ENCODE assay signal across 12 mouse cellular contexts in genomic region chr11:68955473-68955872, GRCm38 (mm10). TPM values are rescaled to one million over a fixed set of nuclear protein-coding genes. Genes with fewer than 3 reads are reported as not detected.
A peak's percentile ranks its signal among the peaks of the same experiment; 100 is the strongest.
DNase-seq lines count a peak whose midpoint lies in the region; ATAC-seq and TF ChIP-seq lines count a peak whose summit lies in the region.
"Had no signal": no experiment of that assay in that cellular context is flagged by ENCODE, and none has a peak within 500 bp of the region (broad histone marks: within the 10 kb centered on the region; RNA-seq: fewer than 3 reads in every experiment).

No protein-coding gene starts in this region.

- no peaks in the 10 kb centered on the region for H3K9me3 ChIP-seq in heart, embryonic 11.5 days (replicated peaks; ENCODE audit: control insufficient read depth, low read length)
- H3K9me3 ChIP-seq in CH12.LX (replicated peaks; ENCODE audit: low read length): no peaks in the 10 kb centered on the region
- H3K9me3 ChIP-seq in forebrain, embryonic 15.5 days: no peaks in the 10 kb centered on the region
- H3K9me3 ChIP-seq in liver, embryonic 12.5 days (replicated peaks): no peaks in the 10 kb centered on the region

- H3K36me3 ChIP-seq in heart, embryonic 11.5 days (ENCODE audit: control insufficient read depth, insufficient read depth, low read length): no peaks in the 10 kb centered on the region
- no peaks in the 10 kb centered on the region for H3K36me3 ChIP-seq in CH12.LX (replicated peaks in 1 of 2; ENCODE audit: control insufficient read depth in 1 of 2, insufficient read depth in 1 of 2, low read length in 1 of 2)
- H3K36me3 ChIP-seq in forebrain, embryonic 15.5 days: no peaks in the 10 kb centered on the region
- no peaks in the 10 kb centered on the region for H3K36me3 ChIP-seq in liver, embryonic 12.5 days

- H3K4me1 ChIP-seq in heart, embryonic 11.5 days (ENCODE audit: control insufficient read depth, insufficient read depth, low read length): peaks cover 15% of the 10 kb centered on the region
- H3K4me1 ChIP-seq in CH12.LX (ENCODE audit: control insufficient read depth in 1 of 2, insufficient read depth in 2 of 2): peaks cover 0 to 9% of the 10 kb centered on the region in 2 experiments; a peak in 3 of 4 replicates
- peaks cover 17% of the 10 kb centered on the region for H3K4me1 ChIP-seq in forebrain, embryonic 15.5 days
- H3K4me1 ChIP-seq in liver, embryonic 12.5 days: peaks cover 18% of the 10 kb centered on the region; the same call in 1 of the 2 replicates

- dilution Hi-C loops in CH12.LX (cut with MboI; ENCODE audit: extremely low pct_ligation_motif_present, extremely low pct_unique_long_range_greater_than_20kb, low sequenced_read_pairs): no loop called here

- H3K4me2 ChIP-seq in heart, embryonic 11.5 days: peak overlapping the region; percentile 83
- peak overlapping the region; percentile 70; the same call in 1 of the 2 replicates for H3K4me2 ChIP-seq in CH12.LX (ENCODE audit: insufficient read depth, low read depth, poor library complexity, severe bottlenecking)
- peak overlapping the region; percentile 61 for H3K4me2 ChIP-seq in forebrain, embryonic 15.5 days (replicated peaks)
- H3K4me2 ChIP-seq in liver, embryonic 12.5 days: peak overlapping the region; percentile 57

- DNase-seq in heart, adult 8-10 months (ENCODE audit: low spot score): no peak
- no peak for DNase-seq in CH12.LX (ENCODE audit: extremely low read depth)
- no peak for DNase-seq in left cerebral cortex, adult 8-10 months (ENCODE audit: low spot score in 2 of 2)
- no peak for DNase-seq in retina, embryonic 14.5 days (ENCODE audit: low spot score)
- no peak for DNase-seq in gastrocnemius, adult 8-10 months (ENCODE audit: low spot score in 2 of 2)
- DNase-seq: cerebellum, adult 8-10 months; gastrocnemius, postnatal 36 days; left cerebral cortex, postnatal 4 days had no signal

- TF ChIP-seq RAD21 in CH12.LX (IDR thresholded peaks at IDR 0.05; ENCODE audit: low read depth, low read length): no peak

- H3K4me3 ChIP-seq in heart, embryonic 11.5 days (ENCODE audit: low read depth, low read length): peak overlapping the region; percentile 47
- no peak overlapping the region for H3K4me3 ChIP-seq in CH12.LX (replicated peaks in 1 of 3; ENCODE audit: low read depth in 2 of 3, low read length in 2 of 3, poor library complexity in 1 of 3)
- peak overlapping the region; percentile 41; the same call in 1 of the 2 replicates for H3K4me3 ChIP-seq in forebrain, embryonic 15.5 days
- no peak overlapping the region for H3K4me3 ChIP-seq in liver, embryonic 12.5 days

- peaks cover 32% of the 10 kb centered on the region for H3K27me3 ChIP-seq in heart, embryonic 11.5 days (ENCODE audit: control insufficient read depth, insufficient read depth, low read length)
- peaks cover 36% of the 10 kb centered on the region for H3K27me3 ChIP-seq in CH12.LX (replicated peaks)
- H3K27me3 ChIP-seq in forebrain, embryonic 15.5 days: peaks cover 8% of the 10 kb centered on the region; the same call in 1 of the 2 replicates
- H3K27me3 ChIP-seq in liver, embryonic 12.5 days (replicated peaks): peaks cover 79% of the 10 kb centered on the region

- ATAC-seq in heart, embryonic 11.5 days (replicated peaks; ENCODE audit: insufficient number of reproducible peaks, low FRiP score, low TSS enrichment): no peak
- ATAC-seq in forebrain, embryonic 15.5 days (replicated peaks): no peak
- ATAC-seq in liver, embryonic 12.5 days: no peak

- no peaks in the 10 kb centered on the region for H3K79me2 ChIP-seq in CH12.LX (replicated peaks; ENCODE audit: control insufficient read depth, extremely low read depth, insufficient read depth, poor library complexity, severe bottlenecking)

- H3K27ac ChIP-seq in heart, embryonic 11.5 days (ENCODE audit: low read depth, low read length): no peak overlapping the region
- no peak overlapping the region for H3K27ac ChIP-seq in CH12.LX (ENCODE audit: insufficient read depth, low read depth)
- H3K27ac ChIP-seq in forebrain, embryonic 15.5 days (replicated peaks): no peak overlapping the region
- no peak overlapping the region for H3K27ac ChIP-seq in liver, embryonic 12.5 days

- TF ChIP-seq EP300 in CH12.LX (IDR thresholded peaks at IDR 0.05; ENCODE audit: low read length): no peak

- in situ Hi-C loops in CH12.LX (cut with MboI; ENCODE audit: low pct_ligation_motif_present, low pct_unique_long_range_greater_than_20kb, low sequenced_read_pairs): no loop called here

- H3K9ac ChIP-seq in heart, embryonic 11.5 days (ENCODE audit: low read depth, low read length): no peak overlapping the region
- H3K9ac ChIP-seq in CH12.LX (ENCODE audit: insufficient read depth, low read depth): no peak overlapping the region
- H3K9ac ChIP-seq in forebrain, embryonic 15.5 days (replicated peaks): no peak overlapping the region
- H3K9ac ChIP-seq in liver, embryonic 12.5 days: no peak overlapping the region

- TF ChIP-seq CTCF in CH12.LX (conservative IDR thresholded peaks at IDR 0.05 in 1 of 2, IDR thresholded peaks at IDR 0.05 in 1 of 2; ENCODE audit: low read depth in 2 of 2, low read length in 2 of 2): no peak

- TF ChIP-seq POLR2A in CH12.LX (IDR thresholded peaks at IDR 0.05; ENCODE audit: low read depth, low read length): no peak

- WGBS in heart, embryonic 11.5 days (ENCODE audit: insufficient replicate concordance): 65% methylated on average over 5 of the region's 5 CpGs
- WGBS in forebrain, embryonic 15.5 days: 69% methylated on average over 5 of the region's 5 CpGs
- 60% methylated on average over 5 of the region's 5 CpGs for WGBS in liver, embryonic 12.5 days (ENCODE audit: insufficient replicate concordance)

TF ChIP-seq in CH12.LX, 34 proteins besides CTCF, POLR2A, EP300 and RAD21 (continues in another document):
- TF ChIP-seq MXI1 (IDR thresholded peaks at IDR 0.05; ENCODE audit: low read depth, low read length) (no peak), NRF1 (IDR thresholded peaks at IDR 0.05; ENCODE audit: low read depth, low read length) (no peak), MAZ (IDR thresholded peaks at IDR 0.05; ENCODE audit: low read depth, low read length) (no peak), ZC3H11A (IDR thresholded peaks at IDR 0.05; ENCODE audit: low read depth, low read length) (no peak), IRF4 (IDR thresholded peaks at IDR 0.05; ENCODE audit: low read depth, low read length) (no peak)

RNA-seq across cellular contexts. Expression of gene Arhgef15, which starts 1.8 kb away (rescaled TPM):
- polyA plus RNA-seq in heart, embryonic 11.5 days (2014; fragmentation: Nextera tagmentation; extraction: Ambion mirVana): 9.0 and 12.3 TPM in 2 replicates
- total RNA-seq in heart, adult 8-10 months (2022): 10 to 100 TPM; 26.6 to 30.9 (median 30.1) TPM
- total RNA-seq in CH12.LX (2012; rRNA removed) (0.04 TPM in 1 of 2 replicates, not detected in the other), CH12.LX (2014; rRNA removed) (not detected in 2 replicates)
- 0.12 TPM in 1 of 2 replicates, not detected in the other for polyA plus RNA-seq in CH12.LX (2012; ENCODE audit: insufficient read length, low read depth)
- polyA plus RNA-seq in forebrain, embryonic 15.5 days (2015; fragmentation: Nextera tagmentation; extraction: Ambion mirVana): 7.0 and 8.2 TPM in 2 replicates
- 2.9 and 3.0 TPM in 2 replicates for polyA plus RNA-seq in liver, embryonic 12.5 days (2016; fragmentation: Nextera tagmentation; extraction: Ambion mirVana)
- total RNA-seq in left cerebral cortex, adult 8-10 months (2022): 10 to 100 TPM; 35.5 to 40.0 (median 38.3) TPM
- 1 to 10 TPM; 5.3 to 8.1 (median 6.6) TPM for total RNA-seq in gastrocnemius, adult 8-10 months (2022)

RNA-seq across cellular contexts. Expression of gene Slc25a35, which starts 12.5 kb away (rescaled TPM):
- polyA plus RNA-seq in heart, embryonic 11.5 days (2014; fragmentation: Nextera tagmentation; extraction: Ambion mirVana): 1.5 and 1.6 TPM in 2 replicates
- 1 to 10 TPM; 3.4 to 8.3 (median 6.3) TPM for total RNA-seq in heart, adult 8-10 months (2022)
- total RNA-seq in CH12.LX (2012; rRNA removed): 1.6 and 3.9 TPM in 2 replicates
- not detected in 2 replicates for total RNA-seq in CH12.LX (2014; rRNA removed)
- 0.83 and 1.0 TPM in 2 replicates for polyA plus RNA-seq in CH12.LX (2012; ENCODE audit: insufficient read length, low read depth)
- 1.5 and 1.7 TPM in 2 replicates for polyA plus RNA-seq in forebrain, embryonic 15.5 days (2015; fragmentation: Nextera tagmentation; extraction: Ambion mirVana)
- 0.87 and 0.90 TPM in 2 replicates for polyA plus RNA-seq in liver, embryonic 12.5 days (2016; fragmentation: Nextera tagmentation; extraction: Ambion mirVana)
- 1 to 10 TPM; 4.0 to 8.6 (median 7.1) TPM for total RNA-seq in left cerebral cortex, adult 8-10 months (2022)
- 1 to 10 TPM; 3.5 to 4.8 (median 4.3) TPM for total RNA-seq in gastrocnemius, adult 8-10 months (2022)

RNA-seq across cellular contexts. Expression of gene Rangrf, which starts 19.5 kb away (rescaled TPM):
- polyA plus RNA-seq in heart, embryonic 11.5 days (2014; fragmentation: Nextera tagmentation; extraction: Ambion mirVana): 67.0 and 70.6 TPM in 2 replicates
- 10 to 100 TPM; 81.3 to 98.3 (median 89.4) TPM for total RNA-seq in heart, adult 8-10 months (2022)
- total RNA-seq in CH12.LX (2012; rRNA removed) (106 and 160 TPM in 2 replicates), CH12.LX (2014; rRNA removed) (154 and 158 TPM in 2 replicates)
- polyA plus RNA-seq in CH12.LX (2012; ENCODE audit: insufficient read length, low read depth): 95.5 and 111 TPM in 2 replicates
- 37.0 and 39.3 TPM in 2 replicates for polyA plus RNA-seq in forebrain, embryonic 15.5 days (2015; fragmentation: Nextera tagmentation; extraction: Ambion mirVana)
- polyA plus RNA-seq in liver, embryonic 12.5 days (2016; fragmentation: Nextera tagmentation; extraction: Ambion mirVana): 54.7 and 61.0 TPM in 2 replicates
- total RNA-seq in left cerebral cortex, adult 8-10 months (2022): 10 to 100 TPM; 15.9 to 23.4 (median 19.8) TPM
- 10 to 100 TPM; 59.5 to 84.1 (median 69.6) TPM for total RNA-seq in gastrocnemius, adult 8-10 months (2022)

RNA-seq across cellular contexts. Expression of gene Odf4, which starts 28.6 kb away (rescaled TPM):
- not detected in 2 replicates for polyA plus RNA-seq in heart, embryonic 11.5 days (2014; fragmentation: Nextera tagmentation; extraction: Ambion mirVana)
- total RNA-seq in heart, adult 8-10 months (2022): under 1 TPM in 1 of 4 experiments, not detected in 3; 0.44 TPM
- total RNA-seq in CH12.LX (2012; rRNA removed): not detected in 2 replicates
- total RNA-seq in CH12.LX (2014; rRNA removed): not detected in 2 replicates
- polyA plus RNA-seq in CH12.LX (2012; ENCODE audit: insufficient read length, low read depth): not detected in 2 replicates
- 0.31 and 0.32 TPM in 2 replicates for polyA plus RNA-seq in forebrain, embryonic 15.5 days (2015; fragmentation: Nextera tagmentation; extraction: Ambion mirVana)
- not detected in 2 replicates for polyA plus RNA-seq in liver, embryonic 12.5 days (2016; fragmentation: Nextera tagmentation; extraction: Ambion mirVana)
- 1 to 10 TPM; 1.1 to 2.2 (median 1.7) TPM for total RNA-seq in left cerebral cortex, adult 8-10 months (2022)
- not detected for total RNA-seq in gastrocnemius, adult 8-10 months (2022)
- total RNA-seq: gastrocnemius, postnatal 36 days had no signal
- polyA plus RNA-seq: C2C12 had no signal

RNA-seq across cellular contexts. Expression of gene Pfas, which starts 52.8 kb away (rescaled TPM):
- 17.3 and 24.0 TPM in 2 replicates for polyA plus RNA-seq in heart, embryonic 11.5 days (2014; fragmentation: Nextera tagmentation; extraction: Ambion mirVana)
- total RNA-seq in heart, adult 8-10 months (2022): 1 to 10 TPM; 4.5 to 8.2 (median 5.3) TPM
- 110 and 132 TPM in 2 replicates for total RNA-seq in CH12.LX (2012; rRNA removed)
- 61.9 and 65.0 TPM in 2 replicates for total RNA-seq in CH12.LX (2014; rRNA removed)
- polyA plus RNA-seq in CH12.LX (2012; ENCODE audit: insufficient read length, low read depth): 66.5 and 72.9 TPM in 2 replicates
- polyA plus RNA-seq in forebrain, embryonic 15.5 days (2015; fragmentation: Nextera tagmentation; extraction: Ambion mirVana): 22.5 and 26.3 TPM in 2 replicates
- 42.2 and 44.4 TPM in 2 replicates for polyA plus RNA-seq in liver, embryonic 12.5 days (2016; fragmentation: Nextera tagmentation; extraction: Ambion mirVana)
- total RNA-seq in left cerebral cortex, adult 8-10 months (2022): 10 to 100 TPM; 20.3 to 22.2 (median 20.9) TPM
- 1 to 10 TPM; 4.9 to 9.3 (median 7.4) TPM for total RNA-seq in gastrocnemius, adult 8-10 months (2022)

Comparison
In these comparisons a context has a peak if more than half of its experiments do, and no peak if none do; other contexts are left out.
1. H3K4me3 ChIP-seq: peak in heart, embryonic 11.5 days (single experiment) and forebrain, embryonic 15.5 days (single experiment); none in CH12.LX (0 of 3) and liver, embryonic 12.5 days (single experiment).
2. RNA of gene Arhgef15, which starts 1.8 kb away (total RNA-seq): 35.5 to 40.0 TPM in left cerebral cortex, adult 8-10 months, 26.6 to 30.9 TPM in heart, adult 8-10 months and 5.3 to 8.1 TPM in gastrocnemius, adult 8-10 months; 0.04 TPM in CH12.LX; every median in the first group is over 4 times any median in the second.
3. Peak in every context shown above with its lines, with median percentiles within 50 percentile points of each other: H3K4me2 ChIP-seq.